Mouse (Mus musculus) embryo, embryonic 11 days (tissue): ENCODE data around the gene Mtmr2.
A peak's percentile ranks its signal among the peaks of the same experiment; 100 is the strongest.
"Not testable (repeated sequence)": the region's sequence is repeated elsewhere in the genome, so short reads cannot be mapped to it uniquely, and the experiment has no call there.

Experiments
- DNase-seq: peaks from one replicate; pipeline ENCODE4 v3.0.0-alpha.2; 2015

The Mtmr2 gene

DNA sequence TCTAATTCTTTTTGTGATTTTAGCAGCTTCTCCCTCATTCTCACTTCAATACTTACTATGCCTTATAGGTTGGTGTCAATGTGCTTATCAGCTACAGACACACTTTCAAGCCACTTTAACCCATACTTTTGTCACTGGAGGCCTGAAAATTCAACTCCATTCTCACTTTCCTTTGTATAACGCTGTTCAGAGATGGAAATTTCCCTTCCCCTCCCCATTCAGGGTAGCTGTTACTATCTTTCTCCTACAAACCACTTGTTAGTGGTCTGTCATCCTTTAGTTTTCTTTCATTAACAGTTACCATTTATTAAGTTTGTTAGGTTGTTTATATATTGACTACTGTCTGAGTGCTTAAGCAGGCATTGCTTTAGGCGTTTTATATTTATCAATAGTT lies at the start of gene Mtmr2:
Mtmr2 (plus strand) TSS at position 7 of the 394 bp plus-strand sequence.
- peak; percentile 1 for DNase-seq

GRCm38 (mm10) chr9:13699061-13699780 lies 49.0 kb upstream of the Mtmr2 start:
- peak; percentile 66 for DNase-seq

GRCm38 (mm10) chr9:13699781-13700116 lies 48.5 kb upstream of the Mtmr2 start:
- no peak for DNase-seq

DNA sequence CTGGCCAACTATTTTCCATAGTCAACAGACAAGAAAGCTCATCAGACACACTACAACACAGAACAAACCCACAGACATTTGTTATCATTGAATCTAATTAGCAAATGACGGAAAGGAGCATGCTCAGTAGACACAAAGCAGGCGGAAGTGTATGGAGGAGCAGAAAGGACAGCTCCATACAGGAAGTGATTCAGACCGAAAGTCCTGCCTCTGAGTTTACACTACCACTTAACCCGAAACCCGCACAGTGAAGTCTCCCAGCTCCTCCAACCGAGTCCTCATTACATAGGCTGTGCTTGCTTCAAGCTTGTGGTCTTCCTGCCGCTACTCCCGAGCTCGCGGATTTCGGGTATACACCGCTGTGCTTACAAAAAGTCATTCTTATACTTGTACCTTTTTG lies 46.4 kb upstream of the Mtmr2 start:
- no peak for DNase-seq

- no peak for DNase-seq
Observed at GRCm38 (mm10) chr9:13703100-13703499, 45.1 kb upstream of the Mtmr2 start.

GRCm38 (mm10) chr9:13704917-13705316 lies 43.3 kb upstream of the Mtmr2 start:
- DNase-seq, result no peak

- no peak for DNase-seq
Observed at GRCm38 (mm10) chr9:13707066-13707555, 41.1 kb upstream of the Mtmr2 start.

DNA sequence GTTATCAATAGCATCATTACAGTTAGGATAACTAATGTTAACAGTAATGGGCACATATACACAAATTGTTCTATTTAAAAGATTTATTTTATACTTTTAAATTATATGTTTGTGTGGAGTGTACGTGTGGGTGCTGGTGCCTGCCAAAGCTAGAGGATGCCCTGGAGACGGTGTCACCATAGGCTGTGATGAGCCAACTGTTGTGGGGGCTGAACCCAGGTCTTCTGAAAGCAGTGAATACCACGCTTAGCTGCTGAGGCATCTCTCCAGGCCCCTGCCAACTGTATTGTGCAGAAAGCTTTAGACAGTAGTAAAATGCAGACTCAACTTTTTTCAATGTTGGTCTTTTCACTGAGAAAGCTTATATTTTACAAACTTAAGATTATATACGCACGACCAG lies 38.8 kb upstream of the Mtmr2 start:
- DNase-seq, result no peak

GRCm38 (mm10) chr9:13715891-13716290 lies 32.3 kb upstream of the Mtmr2 start:
- DNase-seq, result not testable (repeated sequence)

- DNase-seq, result peak; percentile 90
Observed at GRCm38 (mm10) chr9:13716316-13717099, 31.7 kb upstream of the Mtmr2 start.

DNA sequence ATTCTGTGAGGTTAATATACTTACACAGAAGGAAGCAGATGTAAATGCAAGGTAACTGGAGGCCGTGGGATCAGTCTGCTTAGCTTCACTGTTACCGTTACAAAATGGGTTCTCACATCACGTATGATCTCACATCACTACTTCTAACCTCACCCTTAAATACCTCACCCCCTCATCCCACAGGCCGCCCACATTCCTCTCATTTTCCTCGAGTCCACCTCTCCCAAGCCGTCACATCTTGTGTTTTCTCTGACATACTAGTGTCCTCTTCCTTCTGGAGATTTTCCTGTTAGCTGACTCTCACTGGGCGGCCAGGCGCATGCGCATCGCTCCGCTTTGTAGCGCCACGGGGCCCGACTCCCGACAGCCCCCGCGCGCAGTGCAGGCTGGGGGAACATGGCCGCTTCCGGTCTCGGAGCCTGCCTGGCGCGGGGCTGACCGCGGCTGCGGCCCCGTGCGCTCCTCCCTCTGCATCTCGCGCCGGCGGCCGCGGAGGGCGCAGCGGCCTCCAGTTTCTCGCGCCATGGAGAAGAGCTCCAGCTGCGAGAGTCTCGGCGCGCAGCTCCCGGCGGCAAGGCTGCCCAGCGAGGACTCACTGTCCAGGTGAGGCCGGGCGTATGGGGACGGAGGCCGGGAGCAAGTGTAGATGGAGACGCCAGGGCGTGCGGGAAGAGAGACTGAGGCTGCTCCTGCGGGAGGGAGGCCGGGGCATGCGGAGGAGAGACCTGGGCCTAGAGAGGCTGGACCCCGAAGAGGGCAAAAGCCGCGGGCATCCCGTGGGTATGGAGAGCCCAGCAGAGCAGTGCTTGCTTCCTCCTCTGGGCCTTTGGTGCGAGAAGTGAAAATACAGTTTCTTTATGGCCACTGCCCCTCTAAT lies 826 bp downstream of the Mtmr2 start:
- peak; percentile 97 for DNase-seq

DNA sequence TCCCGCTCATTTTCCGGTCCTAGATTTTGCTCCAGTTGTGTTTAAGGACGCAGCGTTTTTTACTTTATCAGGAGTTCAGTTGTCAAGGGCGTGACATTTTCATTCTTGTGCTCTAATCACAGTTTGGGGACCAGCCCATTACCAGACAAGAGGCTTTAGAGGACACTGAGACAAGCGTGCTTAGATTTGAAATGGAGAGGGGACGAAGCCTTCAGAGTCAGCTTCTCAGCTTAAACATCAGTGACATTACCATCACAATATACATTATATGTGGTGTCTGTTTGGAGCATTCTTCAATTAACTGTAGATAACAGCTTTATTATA lies 1.4 kb downstream of the Mtmr2 start:
- DNase-seq, result no peak

GRCm38 (mm10) chr9:13752543-13752942 lies 4.3 kb downstream of the Mtmr2 start:
- DNase-seq, result no peak

GRCm38 (mm10) chr9:13760430-13760829 lies 12.2 kb downstream of the Mtmr2 start:
- no peak for DNase-seq

- DNase-seq, result no peak
Observed at GRCm38 (mm10) chr9:13765624-13766023, 17.4 kb downstream of the Mtmr2 start.

GRCm38 (mm10) chr9:13766570-13766969 lies 18.4 kb downstream of the Mtmr2 start:
- DNase-seq, result no peak

- no peak for DNase-seq
Observed at GRCm38 (mm10) chr9:13774732-13775131, 26.5 kb downstream of the Mtmr2 start.

DNA sequence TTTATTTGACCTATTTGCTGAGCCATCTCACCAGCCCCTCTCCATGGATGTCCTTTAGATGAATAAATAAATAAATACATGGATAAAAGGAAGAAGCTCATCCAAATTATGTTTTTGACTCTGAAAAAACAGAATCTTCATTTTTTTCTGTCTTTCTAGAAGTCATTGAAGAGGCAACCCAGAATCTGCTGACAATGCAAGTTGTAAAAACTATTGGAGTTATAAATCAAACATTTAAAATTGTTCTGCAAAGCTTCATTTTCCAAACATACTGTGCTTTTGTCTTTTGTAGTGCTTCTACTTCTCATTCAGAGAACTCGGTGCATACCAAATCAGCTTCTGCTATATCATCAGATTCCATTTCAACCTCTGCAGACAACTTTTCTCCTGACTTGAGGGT lies 33.8 kb downstream of the Mtmr2 start:
- DNase-seq, result no peak

DNA sequence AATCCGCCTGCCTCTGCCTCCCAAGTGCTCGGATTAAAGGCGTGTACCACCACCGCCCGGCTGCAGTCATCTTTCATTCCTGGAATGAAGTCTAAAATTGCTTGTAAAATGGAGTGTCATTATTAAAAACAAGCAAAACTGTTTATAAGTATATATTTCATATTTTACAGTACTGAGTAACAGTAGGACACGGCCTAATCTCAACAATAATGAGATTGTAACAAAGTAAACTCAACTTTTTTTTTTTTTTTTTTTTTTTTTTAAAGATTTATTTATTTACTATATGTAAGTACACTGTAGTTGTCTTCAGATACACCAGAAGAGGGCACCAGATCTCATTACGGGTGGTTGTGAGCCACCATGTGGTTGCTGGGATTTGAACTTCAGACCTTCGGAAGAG lies 42.7 kb downstream of the Mtmr2 start:
- DNase-seq, result not testable (repeated sequence)

DNA sequence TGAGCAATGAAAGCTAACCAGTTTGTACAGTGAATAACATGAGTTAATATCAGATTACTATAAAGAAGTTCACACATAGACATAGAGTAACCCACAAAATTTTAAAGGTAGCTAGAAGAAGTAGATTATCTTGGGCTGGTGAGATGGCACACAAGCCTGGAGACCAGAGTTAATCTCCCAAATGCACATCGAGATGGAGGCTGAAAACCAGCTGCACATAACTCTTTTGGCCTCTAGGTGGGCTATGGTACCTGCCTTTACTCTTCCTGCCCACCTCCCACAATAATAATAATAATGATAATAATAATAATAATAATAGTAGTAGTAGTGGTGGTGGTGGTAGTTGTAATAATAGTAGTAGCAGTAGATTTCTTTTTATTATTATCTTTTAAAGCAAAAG lies 46.1 kb downstream of the Mtmr2 start:
- no peak for DNase-seq

DNA sequence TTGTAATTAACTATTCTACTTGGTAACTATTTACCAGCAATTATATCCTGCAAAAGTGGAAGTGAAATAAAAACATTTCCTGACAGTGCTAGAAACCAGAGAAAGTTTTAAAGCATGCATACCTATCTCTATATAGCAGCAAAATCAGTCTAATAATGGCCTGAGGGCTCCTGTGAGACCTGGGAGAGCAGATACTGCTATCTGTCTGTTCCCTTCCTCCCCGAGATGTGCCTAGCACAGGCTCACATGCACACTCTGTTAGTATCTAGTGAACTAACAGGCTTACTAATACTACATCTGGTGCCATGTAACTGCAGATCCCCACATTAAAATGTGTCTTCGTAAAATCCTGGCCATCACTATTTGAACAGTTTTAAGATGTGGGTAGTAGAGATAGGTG lies 46.5 kb downstream of the Mtmr2 start:
- no peak for DNase-seq

- no peak for DNase-seq
Observed at GRCm38 (mm10) chr9:13804480-13804879, 56.3 kb downstream of the Mtmr2 start.

- no peak for DNase-seq
Observed at GRCm38 (mm10) chr9:13806854-13807253, 58.6 kb downstream of the Mtmr2 start.

GRCm38 (mm10) chr9:13807657-13808056 lies 59.4 kb downstream of the Mtmr2 start:
- no peak for DNase-seq
